In the genomic region with DNA sequence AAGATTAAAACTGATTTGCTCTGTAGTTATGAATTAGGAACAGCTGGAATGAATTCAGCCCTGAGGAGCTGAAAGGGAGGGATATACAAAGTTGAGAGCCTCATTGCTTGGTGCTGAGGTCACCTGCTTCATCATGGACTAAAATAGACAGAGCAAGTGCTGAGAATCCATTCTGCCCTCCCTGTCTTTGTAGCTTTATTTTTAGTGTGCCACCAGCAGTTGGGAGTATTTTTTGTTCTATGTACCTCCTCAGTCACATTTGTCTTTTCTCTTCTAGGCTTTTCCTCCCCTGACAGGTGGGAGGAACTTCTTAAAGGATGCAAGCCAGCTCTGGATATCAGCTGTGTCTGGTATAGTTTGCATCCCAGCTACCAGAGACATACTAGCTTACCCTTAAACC, we compare ENCODE assay signal across 16 mouse cellular contexts. TPM values are rescaled to one million over a fixed set of nuclear protein-coding genes. Genes with fewer than 3 reads are reported as not detected.
DNase-seq lines count a peak whose midpoint lies in the region; ATAC-seq and TF ChIP-seq lines count a peak whose summit lies in the region.
"Had no signal": no experiment of that assay in that cellular context is flagged by ENCODE, and none has a peak within 500 bp of the region (broad histone marks: within the 10 kb centered on the region; RNA-seq: fewer than 3 reads in every experiment).

No protein-coding gene starts in this region.

- H3K9ac ChIP-seq in limb, embryonic 13.5 days = no peak overlapping the region
- H3K9ac ChIP-seq in heart, embryonic 13.5 days = no peak overlapping the region; the same call in 1 of the 2 replicates
- H3K9ac ChIP-seq: forebrain, embryonic 12.5 days; limb, embryonic 12.5 days; liver, embryonic 15.5 days had no signal

- no peak overlapping the region for H3K27ac ChIP-seq in limb, embryonic 13.5 days
- H3K27ac ChIP-seq in limb, embryonic 10.5 days = no peak overlapping the region
- peak overlapping the region; percentile 95 for H3K27ac ChIP-seq in heart, embryonic 13.5 days (replicated peaks)
- H3K27ac ChIP-seq: forebrain, embryonic 12.5 days; left cerebral cortex, adult 2 months; limb, embryonic 12.5 days; liver, embryonic 15.5 days had no signal

- no peaks in the 10 kb centered on the region for H3K36me3 ChIP-seq in limb, embryonic 13.5 days
- no peaks in the 10 kb centered on the region for H3K36me3 ChIP-seq in limb, embryonic 10.5 days
- H3K36me3 ChIP-seq in heart, embryonic 13.5 days = no peaks in the 10 kb centered on the region
- H3K36me3 ChIP-seq in myocyte (ENCODE audit: control insufficient read depth, insufficient read depth) = no peaks in the 10 kb centered on the region
- H3K36me3 ChIP-seq: forebrain, embryonic 12.5 days; limb, embryonic 12.5 days; liver, embryonic 15.5 days had no signal

- no peak for TF ChIP-seq POLR2A in myocyte (IDR thresholded peaks at IDR 0.05; ENCODE audit: insufficient read length, low read depth)

- no peak overlapping the region for H3K4me2 ChIP-seq in limb, embryonic 13.5 days (replicated peaks)
- peak overlapping the region; percentile 42 for H3K4me2 ChIP-seq in heart, embryonic 13.5 days
- peak overlapping the region; percentile 21 for H3K4me2 ChIP-seq in myocyte (ENCODE audit: low read depth)
- H3K4me2 ChIP-seq: forebrain, embryonic 12.5 days; limb, embryonic 12.5 days; liver, embryonic 15.5 days had no signal

- no peak for DNase-seq in frontal cortex, postnatal 14 days (ENCODE audit: low spot score in 2 of 2)
- DNase-seq in limb, embryonic 10.5 days (ENCODE audit: low spot score) = no peak
- no peak for DNase-seq in cerebellum, postnatal 4 days (ENCODE audit: low spot score in 2 of 2)
- DNase-seq: adrenal gland, postnatal 10 days; cerebellum, adult 2 months; lung, postnatal 10 days had no signal

- no peak overlapping the region for H3K4me3 ChIP-seq in limb, embryonic 13.5 days
- no peak overlapping the region for H3K4me3 ChIP-seq in limb, embryonic 10.5 days
- no peak overlapping the region for H3K4me3 ChIP-seq in heart, embryonic 13.5 days
- no peak overlapping the region for H3K4me3 ChIP-seq in myocyte
- H3K4me3 ChIP-seq: forebrain, embryonic 12.5 days; left cerebral cortex, adult 2 months; limb, embryonic 12.5 days; liver, embryonic 15.5 days; megakaryocyte, embryonic 14.5 days had no signal

- no peaks in the 10 kb centered on the region for H3K9me3 ChIP-seq in limb, embryonic 13.5 days
- H3K9me3 ChIP-seq in limb, embryonic 10.5 days (replicated peaks) = no peaks in the 10 kb centered on the region
- no peaks in the 10 kb centered on the region for H3K9me3 ChIP-seq in heart, embryonic 13.5 days
- H3K9me3 ChIP-seq: forebrain, embryonic 12.5 days; limb, embryonic 12.5 days; liver, embryonic 15.5 days; megakaryocyte, embryonic 14.5 days had no signal

- no peak overlapping the region for H3ac ChIP-seq in myocyte (ENCODE audit: control insufficient read depth, insufficient read length)

- no peaks in the 10 kb centered on the region; the same call in 1 of the 2 replicates for H3K4me1 ChIP-seq in limb, embryonic 13.5 days
- no peaks in the 10 kb centered on the region for H3K4me1 ChIP-seq in limb, embryonic 10.5 days
- H3K4me1 ChIP-seq in heart, embryonic 13.5 days = peaks cover 43% of the 10 kb centered on the region
- H3K4me1 ChIP-seq: forebrain, embryonic 12.5 days; limb, embryonic 12.5 days; liver, embryonic 15.5 days; megakaryocyte, embryonic 14.5 days had no signal

- peak; percentile 84 for ATAC-seq in frontal cortex, adult (ENCODE audit: low TSS enrichment)
- ATAC-seq in limb, embryonic 13.5 days (ENCODE audit: low FRiP score, low read depth) = peak; percentile 66; the same call in 1 of the 2 replicates
- ATAC-seq in heart, embryonic 13.5 days (ENCODE audit: extremely low read depth, insufficient number of reproducible peaks, low FRiP score, low TSS enrichment) = no peak
- ATAC-seq in megakaryocyte, adult 5-6 weeks (ENCODE audit: poor library complexity, severe bottlenecking) = no peak

- peaks cover 59% of the 10 kb centered on the region for H3K79me2 ChIP-seq in myocyte (ENCODE audit: control insufficient read depth, insufficient read depth)

- no peaks in the 10 kb centered on the region for H3K27me3 ChIP-seq in limb, embryonic 13.5 days
- no peaks in the 10 kb centered on the region for H3K27me3 ChIP-seq in limb, embryonic 10.5 days (ENCODE audit: low read depth, poor library complexity, severe bottlenecking)
- H3K27me3 ChIP-seq in heart, embryonic 13.5 days (replicated peaks) = no peaks in the 10 kb centered on the region
- no peaks in the 10 kb centered on the region for H3K27me3 ChIP-seq in myocyte (ENCODE audit: control insufficient read depth, insufficient read depth, insufficient read length)
- H3K27me3 ChIP-seq: forebrain, embryonic 12.5 days; limb, embryonic 12.5 days; liver, embryonic 15.5 days; megakaryocyte, embryonic 14.5 days had no signal

TF ChIP-seq in myocyte, 11 proteins besides CTCF, POLR2A, EP300 and RAD21:
- TF ChIP-seq MYOD1 (IDR thresholded peaks at IDR 0.05; ENCODE audit: control insufficient read depth in 1 of 3, insufficient read length in 2 of 3, low read depth in 2 of 3) = peak; percentile 19 to 62 (median 40)
- TF ChIP-seq TCF12 (IDR thresholded peaks at IDR 0.05; ENCODE audit: insufficient read depth, poor library complexity, severe bottlenecking) = peak; percentile 31
- no peak for TF ChIP-seq POLR2AphosphoS2 (IDR thresholded peaks at IDR 0.05; ENCODE audit: insufficient read length, low read depth)
- TF ChIP-seq MYOG (IDR thresholded peaks at IDR 0.05; ENCODE audit: control insufficient read depth in 1 of 3, insufficient read depth in 1 of 3, insufficient read length in 2 of 3, low read depth in 2 of 3) = peak in 2 of 3 experiments; percentile 32 to 83

RNA-seq across cellular contexts. Expression of a gene that starts 32.4 kb away (rescaled TPM):
- polyA plus RNA-seq in limb, embryonic 13.5 days (2015; fragmentation: Nextera tagmentation; extraction: Ambion mirVana) = 22.9 and 25.9 TPM in 2 replicates
- 4.9 and 7.0 TPM in 2 replicates for polyA plus RNA-seq in limb, embryonic 10.5 days (2016; fragmentation: Nextera tagmentation; extraction: Ambion mirVana)
- 17.7 and 20.4 TPM in 2 replicates for polyA plus RNA-seq in heart, embryonic 13.5 days (2015; fragmentation: Nextera tagmentation; extraction: Ambion mirVana)
- polyA plus RNA-seq in myocyte (2012; fragmentation: generic; extraction: Trizol) = 27.2 TPM
- 0.16 TPM in 1 of 2 replicates, not detected in the other for total RNA-seq in megakaryocyte, adult 5-6 weeks (2015)
- total RNA-seq in megakaryocyte, adult 5-6 weeks (2017) = not detected in 2 replicates

Comparison
In these comparisons a context has a peak if more than half of its experiments do, and no peak if none do; other contexts are left out.
1. ATAC-seq: peak in frontal cortex, adult (single experiment) and limb, embryonic 13.5 days (single experiment); none in heart, embryonic 13.5 days (single experiment) and megakaryocyte, adult 5-6 weeks (single experiment).